Mouse (Mus musculus) brain, embryonic 14.5 days (tissue): Measurements from ENCODE around the gene Ggact. TPM values are rescaled to one million over a fixed set of nuclear protein-coding genes. Genes with fewer than 3 reads are reported as not detected.

Experiments used
- DNase-seq: peaks from one replicate; pipeline ENCODE4 v3.0.0-alpha.2; 2011; ENCODE audit warnings: low read depth
- CTCF ChIP-seq: fragments of 200-500 bp; IDR thresholded peaks from 2 replicates; pipeline ENCODE4 v1.5.1; 2012; ENCODE audit warnings: inconsistent platforms, mild to moderate bottlenecking, moderate library complexity, borderline replicate concordance; ENCODE audit not compliant: insufficient read depth, insufficient read length; ENCODE audit errors: extremely low read depth
- POLR2A ChIP-seq: fragments of 200-500 bp; IDR thresholded peaks from 2 replicates; pipeline ENCODE4 v1.6.1; 2012; ENCODE audit warnings: mild to moderate bottlenecking, inconsistent platforms, borderline replicate concordance; ENCODE audit not compliant: poor library complexity, insufficient read depth, insufficient read length, severe bottlenecking; ENCODE audit errors: extremely low read depth
- polyA plus RNA-seq: library from polyadenylated mRNA; depleted of rRNA; stranded (reverse); fragments of >200 nt; gene quantifications from 2 replicates; pipeline ENCODE4 v1.2.3, GENCODE M21; 2012

The Ggact gene
- polyA plus RNA-seq, 1 experiment: 8.4 TPM

- no peak for TF ChIP-seq POLR2A
- TF ChIP-seq CTCF: no peak
- DNase-seq: peak; percentile 41
These were observed 12.9 kb downstream of the Ggact start for GRCm38 (mm10) chr14:122900679-122901078.

DNA sequence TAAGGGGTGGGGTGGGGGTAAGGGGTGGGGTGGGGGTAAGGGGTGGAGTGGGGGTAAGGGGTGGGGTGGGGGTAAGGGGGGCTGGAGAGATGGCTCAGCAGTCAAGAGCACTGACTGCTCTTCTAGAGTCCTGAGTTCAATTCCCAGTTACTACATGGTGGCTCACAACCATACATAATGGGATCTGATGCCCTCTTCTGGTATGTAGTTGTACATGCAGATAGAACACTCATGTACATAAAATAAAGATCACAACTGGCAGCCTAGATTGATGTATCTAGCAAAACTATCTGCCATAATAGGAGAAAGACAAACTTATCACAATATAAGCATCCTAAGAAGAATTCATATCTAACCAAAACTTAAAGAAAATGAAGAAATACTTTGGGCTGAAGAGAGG lies 15.0 kb downstream of the Ggact start:
- TF ChIP-seq POLR2A: no peak
- TF ChIP-seq CTCF: no peak
- no peak for DNase-seq

DNA sequence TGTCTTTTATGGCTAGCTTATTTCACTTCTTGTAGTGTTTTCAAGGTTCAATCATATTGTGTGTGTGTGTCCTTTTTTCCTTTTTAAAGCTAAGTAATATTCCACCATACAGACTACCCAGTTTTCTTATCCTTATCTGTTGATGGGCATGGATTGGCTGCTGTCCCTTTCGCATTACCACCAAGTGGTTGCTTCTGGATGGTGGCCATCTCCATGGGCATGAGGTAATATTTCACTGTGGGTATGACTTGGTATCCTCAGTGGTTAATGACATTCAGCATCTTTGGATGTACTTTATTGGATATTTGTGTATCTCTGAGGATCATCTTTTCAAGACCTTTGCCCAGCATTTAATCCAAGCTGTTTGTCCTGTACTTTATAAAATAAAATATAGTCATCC lies 17.5 kb downstream of the Ggact start:
- no peak for DNase-seq

GRCm38 (mm10) chr14:122891470-122891968 lies 22.0 kb downstream of the Ggact start:
- no peak for TF ChIP-seq CTCF
- DNase-seq: no peak

More for the DNA sequence above, 17.5 kb downstream of the Ggact start:
- TF ChIP-seq POLR2A (no peak), CTCF (no peak)

GRCm38 (mm10) chr14:122888480-122888872 lies 25.1 kb downstream of the Ggact start:
- TF ChIP-seq POLR2A (no peak), CTCF (no peak)
- DNase-seq: no peak

GRCm38 (mm10) chr14:122887702-122888479 lies 25.7 kb downstream of the Ggact start:
- DNase-seq: no peak
- no peak for TF ChIP-seq CTCF
- no peak for TF ChIP-seq POLR2A

GRCm38 (mm10) chr14:122887278-122887677 lies 26.3 kb downstream of the Ggact start:
- TF ChIP-seq CTCF (no peak), POLR2A (no peak)
- no peak for DNase-seq

- DNase-seq: peak; percentile 87
These were observed 27.7 kb downstream of the Ggact start for GRCm38 (mm10) chr14:122885893-122886292.

GRCm38 (mm10) chr14:122883821-122884584 lies 29.6 kb downstream of the Ggact start:
- no peak for TF ChIP-seq POLR2A
- TF ChIP-seq CTCF: no peak

More at GRCm38 (mm10) chr14:122885893-122886292, 27.7 kb downstream of the Ggact start:
- TF ChIP-seq POLR2A (no peak), CTCF (no peak)

GRCm38 (mm10) chr14:122883410-122883806 lies 30.1 kb downstream of the Ggact start:
- TF ChIP-seq POLR2A: no peak
- TF ChIP-seq CTCF: no peak
- no peak for DNase-seq

More at GRCm38 (mm10) chr14:122883821-122884584, 29.6 kb downstream of the Ggact start:
- DNase-seq: peak; percentile 95

DNA sequence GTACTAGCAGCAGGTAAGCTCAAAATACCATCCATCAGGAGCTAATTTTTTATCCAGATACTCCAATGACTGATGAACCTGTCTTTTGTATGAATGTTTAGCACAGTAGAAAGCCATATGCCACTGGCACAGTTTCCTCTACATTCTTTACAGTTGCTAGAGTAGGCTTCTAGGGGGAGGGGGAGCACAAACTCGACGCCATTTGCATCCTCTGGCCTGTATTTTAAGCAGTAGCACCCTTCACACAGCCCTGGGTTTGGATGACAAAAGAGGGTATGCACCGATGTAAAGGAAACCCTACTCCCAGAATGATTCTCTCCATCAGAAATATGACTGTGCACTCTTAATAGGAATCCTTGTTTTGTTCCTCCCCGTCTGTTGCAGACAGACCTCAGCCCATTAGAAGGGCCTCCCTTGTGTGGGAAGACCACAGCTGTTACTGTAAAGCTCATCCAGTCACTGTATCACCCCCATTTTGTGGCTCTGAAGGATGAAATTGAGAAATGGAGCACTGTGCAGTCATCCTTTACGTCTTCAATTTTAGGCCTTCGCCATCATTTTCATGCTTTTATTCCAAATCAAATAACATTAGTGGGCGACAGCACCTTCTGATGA lies 30.7 kb downstream of the Ggact start:
- TF ChIP-seq CTCF (no peak), POLR2A (no peak)
- DNase-seq: peak; percentile 81
